Mouse (Mus musculus) adipose tissue, adult 10 weeks (tissue): ENCODE data around the gene Bod1l. TPM values are rescaled to one million over a fixed set of nuclear protein-coding genes. Genes with fewer than 3 reads are reported as not detected.

Source experiments
- polyA plus RNA-seq: library from polyadenylated mRNA; stranded (reverse); fragments of 350-450 nt; fragmentation: Illumina TruSeq; extraction: RNeasy Lipid Tissue Mini Kit (QIAGEN cat#74804); gene quantifications from one replicate; pipeline ENCODE4 v1.2.3, GENCODE M21; 2014; ENCODE audit warnings: low read depth, low replicate concordance

Bod1l gene
- 9.7 TPM for polyA plus RNA-seq

DNA sequence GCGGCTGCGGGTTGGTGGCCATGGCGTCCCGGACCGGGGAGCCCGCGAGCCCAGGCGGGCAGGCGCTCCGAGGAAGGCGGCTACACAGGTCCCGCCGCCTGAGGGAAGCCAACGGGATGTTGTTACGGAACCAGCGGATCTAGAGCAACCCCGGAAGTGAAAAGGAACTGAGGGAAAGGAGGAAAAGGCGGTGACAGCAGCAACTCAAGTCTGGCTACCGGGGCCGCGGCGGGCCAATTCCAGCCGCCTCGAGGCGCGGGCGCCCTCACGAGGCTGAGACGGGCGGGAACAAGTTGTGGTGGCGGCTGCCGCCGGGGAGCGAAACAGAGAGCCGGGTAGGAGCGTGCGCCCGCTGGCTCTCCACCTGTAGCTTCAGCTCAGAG is at the start of gene Bod1l:
Gene Bod1l, minus strand, starts transcription at position 169 of the 383 bp plus-strand sequence.

DNA sequence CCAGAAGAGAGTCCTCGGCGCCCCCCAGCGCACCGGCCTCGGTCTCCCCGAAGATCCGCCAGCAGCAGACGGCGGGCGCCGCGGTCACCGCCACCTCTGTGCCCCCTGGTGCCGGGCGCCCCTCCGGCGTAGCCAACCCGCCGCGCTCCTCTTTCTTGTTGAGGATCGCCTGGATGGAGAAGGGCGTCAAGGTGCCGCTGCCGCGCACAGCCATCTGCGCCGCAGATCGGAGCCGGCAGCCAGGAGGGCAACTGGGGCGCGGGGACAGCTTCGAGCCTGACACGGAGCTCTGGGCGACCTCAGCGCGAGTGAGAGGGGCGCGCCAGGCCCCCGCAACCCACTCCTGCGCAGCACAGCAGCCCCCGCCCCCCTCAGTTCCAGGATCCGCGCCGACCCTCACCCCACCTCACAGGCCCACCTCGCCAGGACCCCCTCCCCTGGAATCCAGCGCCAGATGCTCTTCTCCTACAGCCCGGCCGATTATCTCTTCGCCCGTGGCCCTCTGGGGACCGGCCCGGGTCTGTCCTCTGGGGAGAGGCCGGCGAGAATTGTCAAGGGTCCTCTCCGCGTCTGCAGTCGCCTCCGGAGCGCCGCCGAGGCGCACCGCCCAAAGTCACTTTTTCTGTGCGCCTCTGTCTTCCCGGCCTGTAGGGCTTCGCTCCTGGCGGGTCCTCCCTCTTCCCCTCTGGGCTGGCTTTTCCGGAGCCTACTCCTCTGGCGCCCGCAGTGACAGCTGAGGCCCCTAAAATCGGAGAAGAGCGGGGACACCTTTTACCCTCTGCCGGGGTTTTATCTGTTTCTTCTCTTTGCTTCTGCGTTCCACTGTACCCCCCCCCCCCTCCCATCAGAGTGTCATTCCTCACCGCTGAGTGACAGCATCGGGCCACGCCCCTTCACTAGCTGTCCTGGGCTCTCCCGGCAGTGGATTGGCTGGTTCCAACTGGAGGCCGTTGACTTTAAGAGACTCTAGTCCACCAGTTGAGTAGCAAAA is 80.1 kb downstream of the Bod1l start, which contains the start of gene Nkx3-2:
Gene Nkx3-2, minus strand, starts transcription at position 771 of the 991 bp plus-strand sequence.

Other genes starting within 250 kb of the Bod1l start
- gene Rab28, start 136.2 kb downstream of the Bod1l start, polyA plus RNA-seq: 46.7 TPM
- not detected for gene Nkx3-2, start 79.8 kb downstream of the Bod1l start, polyA plus RNA-seq
- not detected for gene Gm16223, start 223.6 kb upstream of the Bod1l start, polyA plus RNA-seq